11 mouse cellular contexts compared by ENCODE assay signal in the genomic region with DNA sequence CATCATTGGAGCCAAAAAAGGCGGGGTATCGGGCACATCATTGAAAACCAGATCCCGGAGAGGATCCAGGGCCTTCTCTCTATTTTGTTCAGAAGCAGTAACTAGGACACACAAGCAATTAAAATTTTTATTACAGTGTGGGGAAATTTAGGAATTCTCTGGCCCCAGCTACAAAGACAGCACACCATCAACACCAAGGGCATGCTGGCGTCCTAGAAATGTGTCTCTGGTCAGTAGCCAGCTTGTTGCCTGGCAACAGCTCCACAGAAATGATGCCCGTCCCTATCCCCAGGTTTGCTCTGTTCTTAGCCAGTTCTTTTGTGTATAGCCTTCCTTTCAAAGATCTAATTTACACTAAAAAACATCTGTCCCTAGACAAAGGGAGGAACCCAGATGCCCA. TPM values are rescaled to one million over a fixed set of nuclear protein-coding genes. Genes with fewer than 3 reads are reported as not detected.
A peak's percentile ranks its signal among the peaks of the same experiment; 100 is the strongest.
DNase-seq lines count a peak whose midpoint lies in the region; ATAC-seq and TF ChIP-seq lines count a peak whose summit lies in the region.
"Had no signal": no experiment of that assay in that cellular context is flagged by ENCODE, and none has a peak within 500 bp of the region (broad histone marks: within the 10 kb centered on the region; RNA-seq: fewer than 3 reads in every experiment).

No protein-coding gene starts in this region.

- H3K27ac ChIP-seq in hindbrain, postnatal 0 days, result no peak overlapping the region
- H3K27ac ChIP-seq in hindbrain, embryonic 13.5 days, result no peak overlapping the region
- H3K27ac ChIP-seq in stomach, postnatal 0 days (replicated peaks), result no peak overlapping the region
- H3K27ac ChIP-seq: embryonic facial prominence, embryonic 15.5 days; liver, embryonic 15.5 days had no signal

- DNase-seq in hindbrain, postnatal 0 days (ENCODE audit: low spot score), result peak; percentile 62
- peak; percentile 43 for DNase-seq in ZHBTc4 (ENCODE audit: low read depth, low spot score)
- peak; percentile 76 for DNase-seq in brain, embryonic 14.5 days (ENCODE audit: low read depth)
- DNase-seq in left cerebral cortex, postnatal 25 days (ENCODE audit: low spot score in 2 of 2), result peak; percentile 13 to 37
- DNase-seq in heart, postnatal 4 days, result no peak
- no peak for DNase-seq in stomach, postnatal 0 days (ENCODE audit: low spot score)

- peak; percentile 80 for ATAC-seq in hindbrain, postnatal 0 days
- ATAC-seq in hindbrain, embryonic 13.5 days (ENCODE audit: low FRiP score), result no peak
- no peak for ATAC-seq in stomach, postnatal 0 days (ENCODE audit: low FRiP score, low TSS enrichment)

- no peaks in the 10 kb centered on the region for H3K27me3 ChIP-seq in hindbrain, postnatal 0 days (ENCODE audit: insufficient read depth, low read length)
- no peaks in the 10 kb centered on the region for H3K27me3 ChIP-seq in hindbrain, embryonic 13.5 days
- no peaks in the 10 kb centered on the region for H3K27me3 ChIP-seq in stomach, postnatal 0 days (ENCODE audit: control insufficient read depth, insufficient read depth, low read length)
- H3K27me3 ChIP-seq: embryonic facial prominence, embryonic 15.5 days; liver, embryonic 15.5 days had no signal

- no peak for TF ChIP-seq CTCF in hindbrain, postnatal 0 days (IDR thresholded peaks at IDR 0.05; ENCODE audit: low read depth)
- no peak for TF ChIP-seq CTCF in brain, embryonic 14.5 days (IDR thresholded peaks at IDR 0.05; ENCODE audit: borderline replicate concordance, extremely low read depth, insufficient read depth, insufficient read length)
- TF ChIP-seq CTCF in stomach, postnatal 0 days (IDR thresholded peaks at IDR 0.05; ENCODE audit: low read depth), result no peak

- no peak overlapping the region for H3K4me3 ChIP-seq in hindbrain, postnatal 0 days (ENCODE audit: low read length)
- no peak overlapping the region for H3K4me3 ChIP-seq in hindbrain, embryonic 13.5 days
- no peak overlapping the region for H3K4me3 ChIP-seq in stomach, postnatal 0 days (ENCODE audit: low read depth, low read length)
- H3K4me3 ChIP-seq: embryonic facial prominence, embryonic 15.5 days; liver, embryonic 15.5 days had no signal

- H3K4me1 ChIP-seq in hindbrain, postnatal 0 days (ENCODE audit: insufficient read depth, low read length), result no peaks in the 10 kb centered on the region
- H3K4me1 ChIP-seq in hindbrain, embryonic 13.5 days (replicated peaks), result 0 out of 2 replicates have a peak, but pooled peaks cover 4% of the 10 kb centered on the region
- H3K4me1 ChIP-seq in stomach, postnatal 0 days (replicated peaks; ENCODE audit: control insufficient read depth, insufficient read depth), result no peaks in the 10 kb centered on the region
- H3K4me1 ChIP-seq: embryonic facial prominence, embryonic 15.5 days; liver, embryonic 15.5 days had no signal

- TF ChIP-seq EP300 in stomach, postnatal 0 days (optimal IDR thresholded peaks at IDR 0.05), result no peak

- intact Hi-C loops in left cerebral cortex, postnatal 25 days (cut with DNase I), result no loop called here

- no peaks in the 10 kb centered on the region for H3K9me3 ChIP-seq in hindbrain, postnatal 0 days (ENCODE audit: low read length)
- no peaks in the 10 kb centered on the region for H3K9me3 ChIP-seq in hindbrain, embryonic 13.5 days
- H3K9me3 ChIP-seq in stomach, postnatal 0 days (ENCODE audit: control insufficient read depth, low read length), result no peaks in the 10 kb centered on the region
- H3K9me3 ChIP-seq: embryonic facial prominence, embryonic 15.5 days; liver, embryonic 15.5 days had no signal

- TF ChIP-seq POLR2A in brain, embryonic 14.5 days (IDR thresholded peaks at IDR 0.05; ENCODE audit: borderline replicate concordance, extremely low read depth, insufficient read depth, insufficient read length, poor library complexity, severe bottlenecking), result no peak

- WGBS in hindbrain, postnatal 0 days, result 43% methylated on average over 5 of the region's 5 CpGs
- 58% methylated on average over 5 of the region's 5 CpGs for WGBS in hindbrain, embryonic 13.5 days
- 69% methylated on average over 5 of the region's 5 CpGs for WGBS in stomach, postnatal 0 days

- no peaks in the 10 kb centered on the region for H3K36me3 ChIP-seq in hindbrain, postnatal 0 days (ENCODE audit: insufficient read depth, low read length)
- H3K36me3 ChIP-seq in hindbrain, embryonic 13.5 days, result no peaks in the 10 kb centered on the region
- no peaks in the 10 kb centered on the region for H3K36me3 ChIP-seq in stomach, postnatal 0 days (ENCODE audit: control insufficient read depth, insufficient read depth, low read length)
- H3K36me3 ChIP-seq: embryonic facial prominence, embryonic 15.5 days; liver, embryonic 15.5 days had no signal

- H3K4me2 ChIP-seq in hindbrain, postnatal 0 days (ENCODE audit: low read depth, low read length), result no peak overlapping the region
- no peak overlapping the region for H3K4me2 ChIP-seq in hindbrain, embryonic 13.5 days
- no peak overlapping the region for H3K4me2 ChIP-seq in stomach, postnatal 0 days (replicated peaks; ENCODE audit: low read depth)
- H3K4me2 ChIP-seq: embryonic facial prominence, embryonic 15.5 days; liver, embryonic 15.5 days had no signal

- H3K9ac ChIP-seq in hindbrain, postnatal 0 days (replicated peaks; ENCODE audit: low read length), result no peak overlapping the region
- no peak overlapping the region for H3K9ac ChIP-seq in hindbrain, embryonic 13.5 days
- H3K9ac ChIP-seq in stomach, postnatal 0 days (ENCODE audit: low read length), result no peak overlapping the region
- H3K9ac ChIP-seq: embryonic facial prominence, embryonic 15.5 days; liver, embryonic 15.5 days had no signal

RNA-seq across cellular contexts. Expression of gene Lyg1, which starts 1.9 kb away (rescaled TPM):
- total RNA-seq in hindbrain, postnatal 0 days (2014; rRNA removed), result not detected in 2 replicates
- polyA plus RNA-seq in hindbrain, postnatal 0 days (2015; fragmentation: Nextera tagmentation; extraction: Ambion mirVana), result not detected in 2 replicates
- not detected in 2 replicates for polyA plus RNA-seq in hindbrain, embryonic 13.5 days (2015; fragmentation: Nextera tagmentation; extraction: Ambion mirVana)
- not detected in 2 replicates for polyA plus RNA-seq in brain, embryonic 14.5 days (2012; rRNA removed)
- not detected for total RNA-seq in left cerebral cortex, postnatal 25 days (2021)
- total RNA-seq in heart, postnatal 4 days (2021), result not detected
- 298 and 319 TPM in 2 replicates for polyA plus RNA-seq in stomach, postnatal 0 days (2015; fragmentation: Nextera tagmentation; extraction: Ambion mirVana)
- total RNA-seq: layer of hippocampus, postnatal 25 days had no signal
- polyA plus RNA-seq: embryonic facial prominence, embryonic 15.5 days; liver, embryonic 15.5 days; small intestine, adult 2 months had no signal

RNA-seq across cellular contexts. Expression of gene Txndc9, which starts 38.2 kb away (rescaled TPM):
- 22.9 and 23.3 TPM in 2 replicates for total RNA-seq in hindbrain, postnatal 0 days (2014; rRNA removed)
- 114 and 128 TPM in 2 replicates for polyA plus RNA-seq in hindbrain, postnatal 0 days (2015; fragmentation: Nextera tagmentation; extraction: Ambion mirVana)
- polyA plus RNA-seq in hindbrain, embryonic 13.5 days (2015; fragmentation: Nextera tagmentation; extraction: Ambion mirVana), result 166 and 180 TPM in 2 replicates
- 49.7 and 51.0 TPM in 2 replicates for polyA plus RNA-seq in brain, embryonic 14.5 days (2012; rRNA removed)
- 10 to 100 TPM; 55.9 to 63.2 TPM for total RNA-seq in left cerebral cortex, postnatal 25 days (2021)
- total RNA-seq in heart, postnatal 4 days (2021), result 10 to 100 TPM; 67.9 to 72.0 TPM
- polyA plus RNA-seq in stomach, postnatal 0 days (2015; fragmentation: Nextera tagmentation; extraction: Ambion mirVana), result 116 and 119 TPM in 2 replicates

RNA-seq across cellular contexts. Expression of gene Eif5b, which starts 38.3 kb away (rescaled TPM):
- 16.2 and 20.7 TPM in 2 replicates for total RNA-seq in hindbrain, postnatal 0 days (2014; rRNA removed)
- polyA plus RNA-seq in hindbrain, postnatal 0 days (2015; fragmentation: Nextera tagmentation; extraction: Ambion mirVana), result 18.2 and 21.2 TPM in 2 replicates
- polyA plus RNA-seq in hindbrain, embryonic 13.5 days (2015; fragmentation: Nextera tagmentation; extraction: Ambion mirVana), result 27.9 and 28.4 TPM in 2 replicates
- polyA plus RNA-seq in brain, embryonic 14.5 days (2012; rRNA removed), result 20.0 and 28.0 TPM in 2 replicates
- 10 to 100 TPM; 40.0 to 40.2 TPM for total RNA-seq in left cerebral cortex, postnatal 25 days (2021)
- total RNA-seq in heart, postnatal 4 days (2021), result 10 to 100 TPM; 36.4 to 36.7 TPM
- polyA plus RNA-seq in stomach, postnatal 0 days (2015; fragmentation: Nextera tagmentation; extraction: Ambion mirVana), result 15.6 and 17.7 TPM in 2 replicates

RNA-seq across cellular contexts. Expression of gene Lyg2, which starts 43.2 kb away (rescaled TPM):
- not detected in 2 replicates for total RNA-seq in hindbrain, postnatal 0 days (2014; rRNA removed)
- not detected in 2 replicates for polyA plus RNA-seq in hindbrain, postnatal 0 days (2015; fragmentation: Nextera tagmentation; extraction: Ambion mirVana)
- not detected in 2 replicates for polyA plus RNA-seq in hindbrain, embryonic 13.5 days (2015; fragmentation: Nextera tagmentation; extraction: Ambion mirVana)
- 0.03 TPM in 1 of 2 replicates, not detected in the other for polyA plus RNA-seq in brain, embryonic 14.5 days (2012; rRNA removed)
- not detected for total RNA-seq in left cerebral cortex, postnatal 25 days (2021)
- not detected for total RNA-seq in heart, postnatal 4 days (2021)
- polyA plus RNA-seq in stomach, postnatal 0 days (2015; fragmentation: Nextera tagmentation; extraction: Ambion mirVana), result not detected in 2 replicates
- polyA plus RNA-seq: liver, embryonic 15.5 days; small intestine, adult 2 months had no signal

Comparison
In these comparisons a context has a peak if more than half of its experiments do, and no peak if none do; other contexts are left out.
1. DNase-seq: peak in hindbrain, postnatal 0 days (single experiment), ZHBTc4 (single experiment), brain, embryonic 14.5 days (single experiment) and left cerebral cortex, postnatal 25 days (2 of 2); none in heart, postnatal 4 days (single experiment) and stomach, postnatal 0 days (single experiment).
2. RNA of gene Lyg1, which starts 1.9 kb away (polyA plus RNA-seq): 298 to 319 TPM in stomach, postnatal 0 days; not detected in hindbrain, postnatal 0 days, not detected in hindbrain, embryonic 13.5 days and not detected in brain, embryonic 14.5 days; every median in the first group is over 100 times any median in the second.